Mouse (Mus musculus) right cerebral cortex, adult 18-20 months (tissue): ENCODE measurements around the gene Dusp19.

ENCODE experiments used
- DNase-seq: peaks from one replicate; pipeline ENCODE4 v3.0.0; 2022; ENCODE audit warnings: mixed read lengths

Gene Dusp19

GRCm38 (mm10) chr2:80638364-80639241, 21.8 kb downstream of the Dusp19 start:
- DNase-seq = peak; percentile 90

- DNase-seq = no peak
Measured at GRCm38 (mm10) chr2:80639398-80639797, 22.6 kb downstream of the Dusp19 start.

- DNase-seq = no peak
Measured at GRCm38 (mm10) chr2:80639864-80640263, 23.0 kb downstream of the Dusp19 start.

GRCm38 (mm10) chr2:80661414-80661813, 44.6 kb downstream of the Dusp19 start:
- no peak for DNase-seq

- DNase-seq = no peak
Measured at GRCm38 (mm10) chr2:80662682-80663081, 45.8 kb downstream of the Dusp19 start.

GRCm38 (mm10) chr2:80667396-80667964, 50.6 kb downstream of the Dusp19 start:
- no peak for DNase-seq

- no peak for DNase-seq
Measured at GRCm38 (mm10) chr2:80669868-80670666, 53.2 kb downstream of the Dusp19 start.

GRCm38 (mm10) chr2:80678803-80679202, 62.0 kb downstream of the Dusp19 start:
- DNase-seq = no peak
